Mouse (Mus musculus): ENCODE data around the gene Gli2.

- TF ChIP-seq CTCF (IDR thresholded peaks at IDR 0.05; ENCODE audit: borderline replicate concordance, insufficient read depth, low read length), result no peak
- TF ChIP-seq POLR2A (IDR thresholded peaks at IDR 0.05; ENCODE audit: low read depth, low read length), result no peak
Measured at GRCm38 (mm10) chr1:118980636-118981035, 72.8 kb downstream of the Gli2 start.
